Comparison of ENCODE assay signal across 29 mouse cellular contexts in genomic region chr5:16838991-16839390, GRCm38 (mm10). TPM values are rescaled to one million over a fixed set of nuclear protein-coding genes. Genes with fewer than 3 reads are reported as not detected.
DNase-seq lines count a peak whose midpoint lies in the region; ATAC-seq lines count a peak whose summit lies in the region.
"Had no signal": no experiment of that assay in that cellular context is flagged by ENCODE, and none has a peak within 500 bp of the region (broad histone marks: within the 10 kb centered on the region; RNA-seq: fewer than 3 reads in every experiment).

No protein-coding gene starts in this region.

- no peaks in the 10 kb centered on the region for H3K36me3 ChIP-seq in intestine, embryonic 16.5 days (ENCODE audit: control insufficient read depth, insufficient read depth, low read length)
- H3K36me3 ChIP-seq in forebrain, embryonic 16.5 days (ENCODE audit: control insufficient read depth, insufficient read depth): no peaks in the 10 kb centered on the region
- H3K36me3 ChIP-seq: embryonic facial prominence, embryonic 13.5 days; embryonic facial prominence, embryonic 15.5 days; forebrain, embryonic 15.5 days; G1E had no signal

- H3K4me3 ChIP-seq in intestine, embryonic 16.5 days (ENCODE audit: low read length): no peak overlapping the region
- no peak overlapping the region for H3K4me3 ChIP-seq in forebrain, embryonic 16.5 days (replicated peaks; ENCODE audit: low read length)
- H3K4me3 ChIP-seq: embryonic facial prominence, embryonic 13.5 days; embryonic facial prominence, embryonic 15.5 days; forebrain, embryonic 13.5 days; forebrain, embryonic 15.5 days had no signal

- H3K4me2 ChIP-seq in intestine, embryonic 16.5 days (ENCODE audit: low read depth, low read length): no peak overlapping the region
- no peak overlapping the region for H3K4me2 ChIP-seq in forebrain, embryonic 16.5 days (ENCODE audit: low read length)
- H3K4me2 ChIP-seq: embryonic facial prominence, embryonic 13.5 days; embryonic facial prominence, embryonic 15.5 days; forebrain, embryonic 13.5 days; forebrain, embryonic 15.5 days had no signal

- H3K27ac ChIP-seq in intestine, embryonic 16.5 days (ENCODE audit: low read length): no peak overlapping the region
- H3K27ac ChIP-seq in forebrain, embryonic 16.5 days (ENCODE audit: low read length): no peak overlapping the region
- H3K27ac ChIP-seq: embryonic facial prominence, embryonic 13.5 days; embryonic facial prominence, embryonic 15.5 days; forebrain, embryonic 13.5 days; forebrain, embryonic 15.5 days had no signal

- no peaks in the 10 kb centered on the region for H3K27me3 ChIP-seq in intestine, embryonic 16.5 days (replicated peaks; ENCODE audit: control insufficient read depth, insufficient read depth, low read length)
- no peaks in the 10 kb centered on the region for H3K27me3 ChIP-seq in forebrain, embryonic 16.5 days (replicated peaks; ENCODE audit: control insufficient read depth, insufficient read depth, low read length)
- H3K27me3 ChIP-seq: embryonic facial prominence, embryonic 13.5 days; embryonic facial prominence, embryonic 15.5 days; forebrain, embryonic 13.5 days; forebrain, embryonic 15.5 days had no signal

- no peaks in the 10 kb centered on the region for H3K9me3 ChIP-seq in intestine, embryonic 16.5 days (ENCODE audit: control insufficient read depth, low read length)
- no peaks in the 10 kb centered on the region for H3K9me3 ChIP-seq in forebrain, embryonic 16.5 days (ENCODE audit: control insufficient read depth, low read length)
- H3K9me3 ChIP-seq: embryonic facial prominence, embryonic 13.5 days; embryonic facial prominence, embryonic 15.5 days; forebrain, embryonic 13.5 days; forebrain, embryonic 15.5 days; G1E had no signal

- H3K9ac ChIP-seq in intestine, embryonic 16.5 days (ENCODE audit: low read depth, low read length): no peak overlapping the region
- H3K9ac ChIP-seq in forebrain, embryonic 16.5 days (replicated peaks; ENCODE audit: low read depth, low read length): no peak overlapping the region
- H3K9ac ChIP-seq: embryonic facial prominence, embryonic 13.5 days; embryonic facial prominence, embryonic 15.5 days; forebrain, embryonic 13.5 days; forebrain, embryonic 15.5 days had no signal

- H3K4me1 ChIP-seq in intestine, embryonic 16.5 days (ENCODE audit: control insufficient read depth, insufficient read depth, low read length): no peaks in the 10 kb centered on the region
- H3K4me1 ChIP-seq in forebrain, embryonic 16.5 days (replicated peaks; ENCODE audit: control insufficient read depth, insufficient read depth, low read length): no peaks in the 10 kb centered on the region
- H3K4me1 ChIP-seq: embryonic facial prominence, embryonic 13.5 days; embryonic facial prominence, embryonic 15.5 days; forebrain, embryonic 13.5 days; forebrain, embryonic 15.5 days had no signal

- peak; percentile 77 for DNase-seq in ES-CJ7 (ENCODE audit: low read depth, low spot score)
- peak; percentile 86 for DNase-seq in R1 (ENCODE audit: low read depth, low spot score)
- peak; percentile 70 for DNase-seq in ZHBTc4 (ENCODE audit: low read depth, low spot score)
- no peak for DNase-seq in gastrocnemius, adult 8-10 months (ENCODE audit: low spot score in 2 of 2)
- DNase-seq in right cerebral cortex, postnatal 25 days: no peak
- DNase-seq: adrenal gland, adult 2 months; adrenal gland, postnatal 10 days; adrenal gland, postnatal 25 days; cerebellum, adult 11 months; cerebellum, adult 18-20 months; cerebellum, adult 8-10 months; cerebellum, adult 9-11 months; cerebellum, postnatal 14 days; cerebellum, postnatal 36 days; embryo, embryonic 11 days had no signal

- ATAC-seq in intestine, embryonic 16.5 days: no peak
- no peak for ATAC-seq in forebrain, embryonic 16.5 days
- ATAC-seq: forebrain, embryonic 13.5 days; forebrain, embryonic 15.5 days; Patski had no signal

RNA-seq across cellular contexts. Expression of gene Gm28710, which starts 47.4 kb away (rescaled TPM):
- total RNA-seq in gastrocnemius, adult 8-10 months (2022): not detected
- 0.07 and 0.10 TPM in 2 replicates for polyA plus RNA-seq in intestine, embryonic 16.5 days (2015; fragmentation: Nextera tagmentation; extraction: Ambion mirVana)
- not detected in 2 replicates for polyA plus RNA-seq in forebrain, embryonic 16.5 days (2015; fragmentation: Nextera tagmentation; extraction: Ambion mirVana)
- total RNA-seq: adrenal gland, adult 2 months; adrenal gland, postnatal 10 days; adrenal gland, postnatal 25 days; adrenal gland, postnatal 4 days; common myeloid progenitor, adult 5-6 weeks; G1E had no signal
- polyA plus RNA-seq: adrenal gland, adult 2 months; brain, embryonic 14.5 days; embryonic facial prominence, embryonic 11.5 days; embryonic facial prominence, embryonic 13.5 days; forebrain, embryonic 11.5 days; forebrain, embryonic 13.5 days; forebrain, embryonic 15.5 days; frontal cortex, adult 2 months; G1E; Patski had no signal

Comparison
In these comparisons a context has a peak if more than half of its experiments do, and no peak if none do; other contexts are left out.
1. DNase-seq: peak in ES-CJ7 (single experiment), R1 (single experiment) and ZHBTc4 (single experiment); none in gastrocnemius, adult 8-10 months (0 of 2) and right cerebral cortex, postnatal 25 days (single experiment).